8 mouse cellular contexts compared by ENCODE assay signal in genomic region chr13:23453362-23453862, GRCm38 (mm10). TPM values are rescaled to one million over a fixed set of nuclear protein-coding genes. Genes with fewer than 3 reads are reported as not detected.
DNase-seq lines count a peak whose midpoint lies in the region; ATAC-seq lines count a peak whose summit lies in the region.

No protein-coding gene starts in this region.

- under 1% methylated on average over 25 of the region's 25 CpGs for WGBS in hindbrain, embryonic 11.5 days

- H3K27me3 ChIP-seq in hindbrain, embryonic 11.5 days (ENCODE audit: control insufficient read depth, insufficient read depth, low read length): no peaks in the 10 kb centered on the region

- peak; percentile 89 for ATAC-seq in hindbrain, embryonic 11.5 days (ENCODE audit: low FRiP score)

- H3K9ac ChIP-seq in hindbrain, embryonic 11.5 days (ENCODE audit: low read depth, low read length): peak overlapping the region; percentile 63

- H3K36me3 ChIP-seq in hindbrain, embryonic 11.5 days (ENCODE audit: control insufficient read depth, insufficient read depth, low read length): no peaks in the 10 kb centered on the region

- H3K9me3 ChIP-seq in hindbrain, embryonic 11.5 days (ENCODE audit: control insufficient read depth, low read length): no peaks in the 10 kb centered on the region

- peak overlapping the region; percentile 59; the same call in 1 of the 2 replicates for H3K27ac ChIP-seq in hindbrain, embryonic 11.5 days (ENCODE audit: low read depth, low read length)

- H3K4me2 ChIP-seq in hindbrain, embryonic 11.5 days (replicated peaks; ENCODE audit: low read depth, low read length): peak overlapping the region; percentile 41

- DNase-seq in NIH3T3 (ENCODE audit: low read depth): peak; percentile 89
- DNase-seq in cerebellum, adult 9-11 months: peak; percentile 76
- DNase-seq in frontal cortex, postnatal 10 days (ENCODE audit: low spot score in 2 of 2): peak; percentile 25 to 69
- peak; percentile 89 for DNase-seq in hindbrain, embryonic 11.5 days (ENCODE audit: low spot score)
- DNase-seq in layer of hippocampus, postnatal 25 days (ENCODE audit: extremely low spot score in 1 of 2, low spot score in 1 of 2): peak; percentile 60 to 78
- DNase-seq in lung, postnatal 4 days: peak; percentile 80 to 81
- DNase-seq in right cerebral cortex, adult 18-20 months: peak; percentile 81
- DNase-seq in urinary bladder, postnatal 14 days (ENCODE audit: low spot score): peak; percentile 66

- no peaks in the 10 kb centered on the region for H3K4me1 ChIP-seq in hindbrain, embryonic 11.5 days (replicated peaks; ENCODE audit: control insufficient read depth, insufficient read depth, low read length)

- H3K4me3 ChIP-seq in hindbrain, embryonic 11.5 days (ENCODE audit: low read depth, low read length): peak overlapping the region; percentile 68

RNA-seq across cellular contexts. Expression of gene Btn1a1, which starts 12.3 kb away (rescaled TPM):
- polyA plus RNA-seq in hindbrain, embryonic 11.5 days (2014; fragmentation: Nextera tagmentation; extraction: Ambion mirVana): not detected in 2 replicates
- not detected for total RNA-seq in layer of hippocampus, postnatal 25 days (2021)

RNA-seq across cellular contexts. Expression of gene Abt1, which starts 29.7 kb away (rescaled TPM):
- polyA plus RNA-seq in hindbrain, embryonic 11.5 days (2014; fragmentation: Nextera tagmentation; extraction: Ambion mirVana): 12.1 and 13.4 TPM in 2 replicates
- 1 to 10 TPM; 8.5 to 8.9 TPM for total RNA-seq in layer of hippocampus, postnatal 25 days (2021)

RNA-seq across cellular contexts. Expression of gene Btn2a2, which starts 35.2 kb away (rescaled TPM):
- 0.15 and 0.18 TPM in 2 replicates for polyA plus RNA-seq in hindbrain, embryonic 11.5 days (2014; fragmentation: Nextera tagmentation; extraction: Ambion mirVana)
- under 1 TPM; 0.59 to 0.66 TPM for total RNA-seq in layer of hippocampus, postnatal 25 days (2021)

Comparison
In these comparisons a context has a peak if more than half of its experiments do, and no peak if none do; other contexts are left out.
1. Peak in every context shown above with its lines: DNase-seq, ATAC-seq, H3K4me3 ChIP-seq and H3K27ac ChIP-seq.